In the genomic region with DNA sequence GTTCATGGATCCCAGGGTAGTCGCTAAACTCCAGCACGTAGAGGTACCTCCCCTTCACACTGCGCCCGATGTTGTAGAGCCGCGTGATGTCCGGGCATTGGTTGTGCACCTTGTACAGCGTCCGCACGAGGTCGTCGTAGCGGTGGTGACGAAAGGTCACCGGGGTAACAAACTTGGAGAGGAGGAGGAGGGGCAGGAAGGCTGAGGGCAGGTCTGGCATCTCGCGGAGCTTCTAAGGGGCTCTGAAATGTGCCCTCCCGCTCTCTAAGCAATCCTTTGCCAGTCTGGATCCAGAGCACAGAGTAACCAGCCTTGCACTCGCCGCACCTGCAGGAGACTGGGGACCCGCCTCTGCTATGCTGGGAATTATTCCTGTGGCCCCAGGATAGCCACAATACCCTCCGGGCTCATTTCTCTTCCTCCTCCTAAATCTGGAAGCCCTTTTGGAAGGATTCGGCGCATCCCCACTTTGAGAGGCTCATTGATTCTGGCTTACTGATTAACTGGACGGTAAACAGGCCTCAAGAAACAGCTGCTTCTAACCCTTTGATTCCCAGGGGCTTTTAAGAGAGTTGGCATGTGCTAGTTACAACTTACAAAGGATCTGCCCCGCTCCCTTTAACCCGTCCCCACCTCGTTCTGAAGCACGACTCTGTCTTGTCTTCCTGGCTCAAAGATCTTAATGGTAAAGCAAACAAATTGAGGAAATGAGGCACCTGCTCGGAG, we compare ENCODE assay signal across 8 mouse cellular contexts. TPM values are rescaled to one million over a fixed set of nuclear protein-coding genes. Genes with fewer than 3 reads are reported as not detected.
DNase-seq lines count a peak whose midpoint lies in the region; ATAC-seq and TF ChIP-seq lines count a peak whose summit lies in the region.

TSS of gene Cpn1 (minus strand) at position 488 of the 726 bp plus-strand sequence.

- 14% methylated on average over 30 of the region's 30 CpGs for WGBS in embryonic facial prominence, embryonic 12.5 days
- 38% methylated on average over 30 of the region's 30 CpGs for WGBS in thymus, adult 2 months

- DNase-seq in kidney, adult 9 months: peak; percentile 77
- DNase-seq in lung, postnatal 10 days: peak; percentile 48
- no peak for DNase-seq in cerebellum, adult 9-10 months
- DNase-seq in urinary bladder, postnatal 4 days (ENCODE audit: low spot score in 2 of 2): no peak
- no peak for DNase-seq in layer of hippocampus, adult 8-10 months (ENCODE audit: low spot score in 2 of 2)
- no peak for DNase-seq in thymus, adult 2 months

- H3K27ac ChIP-seq in ES-Bruce4 (ENCODE audit: insufficient read depth, low read length): no peak within 1 kb of the TSS
- no peak within 1 kb of the TSS for H3K27ac ChIP-seq in embryonic facial prominence, embryonic 12.5 days
- no peak within 1 kb of the TSS for H3K27ac ChIP-seq in thymus, adult 2 months (ENCODE audit: control insufficient read depth, insufficient read depth, low read length)

- H3K9me3 ChIP-seq in ES-Bruce4 (replicated peaks; ENCODE audit: control insufficient read depth, insufficient read depth, low read length, poor library complexity, severe bottlenecking): no peaks in the 10 kb centered on the region
- H3K9me3 ChIP-seq in embryonic facial prominence, embryonic 12.5 days: no peaks in the 10 kb centered on the region

- H3K36me3 ChIP-seq in ES-Bruce4 (ENCODE audit: control insufficient read depth, insufficient read depth, low read length, poor library complexity, severe bottlenecking): no peaks in the 10 kb centered on the region
- H3K36me3 ChIP-seq in embryonic facial prominence, embryonic 12.5 days: no peaks in the 10 kb centered on the region
- H3K36me3 ChIP-seq in thymus, adult 2 months (ENCODE audit: control insufficient read depth, insufficient read depth, low read length): no peaks in the 10 kb centered on the region

- no peak for TF ChIP-seq POLR2A in ES-Bruce4 (IDR thresholded peaks at IDR 0.05; ENCODE audit: insufficient read depth, low read length)
- no peak for TF ChIP-seq POLR2A in thymus, adult 2 months (IDR thresholded peaks at IDR 0.05; ENCODE audit: control insufficient read depth, extremely low read depth, insufficient read depth, low read length, poor library complexity)

- TF ChIP-seq EP300 in ES-Bruce4 (IDR thresholded peaks at IDR 0.05; ENCODE audit: insufficient read depth, low read depth, low read length): 0 out of 2 replicates have a peak, but pooled peaks have one; percentile 15

- peak within 1 kb of the TSS; percentile 38 for H3K9ac ChIP-seq in ES-Bruce4 (ENCODE audit: low read depth, poor library complexity, severe bottlenecking)
- no peak within 1 kb of the TSS for H3K9ac ChIP-seq in embryonic facial prominence, embryonic 12.5 days

- H3K4me1 ChIP-seq in ES-Bruce4 (ENCODE audit: control insufficient read depth, insufficient read depth, low read length): no peaks in the 10 kb centered on the region
- peaks cover 5% of the 10 kb centered on the region; the same call in 1 of the 2 replicates for H3K4me1 ChIP-seq in embryonic facial prominence, embryonic 12.5 days
- H3K4me1 ChIP-seq in thymus, adult 2 months (replicated peaks; ENCODE audit: control insufficient read depth, insufficient read depth, low read length): no peaks in the 10 kb centered on the region

- H3K4me3 ChIP-seq in ES-Bruce4 (ENCODE audit: low read depth, low read length): peak within 1 kb of the TSS; percentile 48
- 0 out of 2 replicates have a peak within 1 kb of the TSS, but pooled peaks have one; percentile 6 for H3K4me3 ChIP-seq in embryonic facial prominence, embryonic 12.5 days
- H3K4me3 ChIP-seq in thymus, adult 2 months (ENCODE audit: control insufficient read depth, insufficient read depth, low read length): no peak within 1 kb of the TSS

- peak; percentile 38 for TF ChIP-seq CTCF in ES-Bruce4 (IDR thresholded peaks at IDR 0.05; ENCODE audit: low read depth, low read length)
- TF ChIP-seq CTCF in thymus, adult 2 months (IDR thresholded peaks at IDR 0.05; ENCODE audit: borderline replicate concordance, control insufficient read depth, extremely low read depth, insufficient read depth, low read length, poor library complexity): no peak

- H3K4me2 ChIP-seq in embryonic facial prominence, embryonic 12.5 days (replicated peaks): peak within 1 kb of the TSS; percentile 31

- ATAC-seq in embryonic facial prominence, embryonic 12.5 days (ENCODE audit: insufficient number of reproducible peaks, insufficient read depth, low FRiP score, low TSS enrichment): no peak

- H3K27me3 ChIP-seq in ES-Bruce4 (ENCODE audit: control insufficient read depth, insufficient read depth, low read length, poor library complexity, severe bottlenecking): no peaks in the 10 kb centered on the region
- peaks cover 14% of the 10 kb centered on the region for H3K27me3 ChIP-seq in embryonic facial prominence, embryonic 12.5 days
- no peaks in the 10 kb centered on the region for H3K27me3 ChIP-seq in thymus, adult 2 months (ENCODE audit: control insufficient read depth, insufficient read depth, low read length)

RNA-seq across cellular contexts. Expression of gene Cpn1, which starts in this region (rescaled TPM):
- polyA plus RNA-seq in ES-Bruce4 (2011; ENCODE audit: insufficient read depth, insufficient read length, low read depth, missing spikeins): 0.78 and 1.2 TPM in 2 replicates
- not detected in 2 replicates for polyA plus RNA-seq in embryonic facial prominence, embryonic 12.5 days (2016; fragmentation: Nextera tagmentation; extraction: Ambion mirVana)
- total RNA-seq in layer of hippocampus, adult 8-10 months (2022): under 1 TPM in 3 of 4 experiments, not detected in 1; 0.27 to 0.37 (median 0.34) TPM
- polyA plus RNA-seq in thymus, adult 2 months (2012; rRNA removed): 0.27 and 0.45 TPM in 2 replicates

Comparison
In these comparisons a context has a peak if more than half of its experiments do, and no peak if none do; other contexts are left out.
1. DNase-seq: peak in kidney, adult 9 months (single experiment) and lung, postnatal 10 days (single experiment); none in cerebellum, adult 9-10 months (single experiment), urinary bladder, postnatal 4 days (0 of 2), layer of hippocampus, adult 8-10 months (0 of 2) and thymus, adult 2 months (single experiment).